21 mouse cellular contexts compared by ENCODE assay signal in genomic region chr8:71563992-71564391, GRCm38 (mm10). TPM values are rescaled to one million over a fixed set of nuclear protein-coding genes. Genes with fewer than 3 reads are reported as not detected.
A peak's percentile ranks its signal among the peaks of the same experiment; 100 is the strongest.
DNase-seq lines count a peak whose midpoint lies in the region; ATAC-seq and TF ChIP-seq lines count a peak whose summit lies in the region.
"Had no signal": no experiment of that assay in that cellular context is flagged by ENCODE, and none has a peak within 500 bp of the region (broad histone marks: within the 10 kb centered on the region; RNA-seq: fewer than 3 reads in every experiment).

No protein-coding gene starts in this region.

- TF ChIP-seq POLR2A in small intestine, adult 2 months (IDR thresholded peaks at IDR 0.05; ENCODE audit: low read depth, low read length): no peak

- H3K4me1 ChIP-seq in intestine, postnatal 0 days (replicated peaks; ENCODE audit: control insufficient read depth, insufficient read depth, low read length): peaks cover 5% of the 10 kb centered on the region
- peaks cover 17% of the 10 kb centered on the region for H3K4me1 ChIP-seq in intestine, embryonic 15.5 days (replicated peaks)
- H3K4me1 ChIP-seq in midbrain, postnatal 0 days (ENCODE audit: insufficient read depth, low read length): peaks cover 7% of the 10 kb centered on the region; the same call in 1 of the 2 replicates
- H3K4me1 ChIP-seq in midbrain, embryonic 14.5 days (ENCODE audit: control insufficient read depth, insufficient read depth, low read length): 0 out of 2 replicates have a peak, but pooled peaks cover 7% of the 10 kb centered on the region
- H3K4me1 ChIP-seq in small intestine, adult 2 months (ENCODE audit: control insufficient read depth, insufficient read depth, insufficient read length, low read length): peaks cover 13% of the 10 kb centered on the region

- peak; percentile 53 for TF ChIP-seq CTCF in intestine, postnatal 0 days (IDR thresholded peaks at IDR 0.05; ENCODE audit: low read depth)
- TF ChIP-seq CTCF in midbrain, postnatal 0 days (IDR thresholded peaks at IDR 0.05): peak; percentile 51
- TF ChIP-seq CTCF in small intestine, adult 2 months (IDR thresholded peaks at IDR 0.05; ENCODE audit: extremely low read depth, insufficient read length, insufficient replicate concordance, low read depth, low read length): peak; percentile 43; the same call in 1 of the 2 replicates

- WGBS in intestine, postnatal 0 days: 86% methylated on average over 4 of the region's 4 CpGs
- 87% methylated on average over 4 of the region's 4 CpGs for WGBS in intestine, embryonic 15.5 days
- WGBS in midbrain, postnatal 0 days: 90% methylated on average over 4 of the region's 4 CpGs
- WGBS in midbrain, embryonic 14.5 days: 90% methylated on average over 4 of the region's 4 CpGs
- WGBS in small intestine, adult 2 months: 89% methylated on average over 4 of the region's 4 CpGs

- H3K9me3 ChIP-seq in intestine, postnatal 0 days (ENCODE audit: control insufficient read depth): no peaks in the 10 kb centered on the region; the same call in 1 of the 2 replicates
- no peaks in the 10 kb centered on the region for H3K9me3 ChIP-seq in intestine, embryonic 15.5 days
- H3K9me3 ChIP-seq in midbrain, postnatal 0 days (ENCODE audit: low read length): no peaks in the 10 kb centered on the region
- no peaks in the 10 kb centered on the region for H3K9me3 ChIP-seq in midbrain, embryonic 14.5 days (ENCODE audit: control insufficient read depth, low read length)
- H3K9me3 ChIP-seq: limb, embryonic 15.5 days; neural tube, embryonic 15.5 days; stomach, embryonic 15.5 days had no signal

- peak; percentile 24 for DNase-seq in CD4-positive, CD25-positive, alpha-beta regulatory T cell, adult 2 months (ENCODE audit: low read depth, low spot score)
- no peak for DNase-seq in midbrain, postnatal 0 days (ENCODE audit: low spot score)
- DNase-seq in midbrain, embryonic 14.5 days: no peak
- no peak for DNase-seq in Muller cell, postnatal 12 days (ENCODE audit: inconsistent ontology term)
- DNase-seq: adrenal gland, adult 2 months; gastrocnemius, postnatal 36 days; kidney, postnatal 10 days had no signal

- no peaks in the 10 kb centered on the region for H3K36me3 ChIP-seq in intestine, postnatal 0 days (ENCODE audit: control insufficient read depth, insufficient read depth)
- no peaks in the 10 kb centered on the region for H3K36me3 ChIP-seq in intestine, embryonic 15.5 days
- no peaks in the 10 kb centered on the region for H3K36me3 ChIP-seq in midbrain, postnatal 0 days (ENCODE audit: insufficient read depth, low read length)
- no peaks in the 10 kb centered on the region for H3K36me3 ChIP-seq in midbrain, embryonic 14.5 days (ENCODE audit: control insufficient read depth, insufficient read depth, low read length)
- no peaks in the 10 kb centered on the region for H3K36me3 ChIP-seq in small intestine, adult 2 months (ENCODE audit: control insufficient read depth, insufficient read depth, low read length)
- H3K36me3 ChIP-seq: hindbrain, embryonic 10.5 days; limb, embryonic 15.5 days; neural tube, embryonic 15.5 days; stomach, embryonic 15.5 days had no signal

- H3K4me3 ChIP-seq in intestine, postnatal 0 days (ENCODE audit: low read depth, low read length): no peak overlapping the region
- no peak overlapping the region for H3K4me3 ChIP-seq in intestine, embryonic 15.5 days (replicated peaks)
- H3K4me3 ChIP-seq in midbrain, postnatal 0 days (ENCODE audit: low read depth, low read length): no peak overlapping the region
- no peak overlapping the region for H3K4me3 ChIP-seq in midbrain, embryonic 14.5 days (replicated peaks; ENCODE audit: low read depth, low read length)
- H3K4me3 ChIP-seq in small intestine, adult 2 months (ENCODE audit: low read depth, low read length): no peak overlapping the region
- H3K4me3 ChIP-seq: hindbrain, embryonic 10.5 days; limb, embryonic 15.5 days; neural tube, embryonic 15.5 days; stomach, embryonic 15.5 days had no signal

- no peak overlapping the region for H3K4me2 ChIP-seq in intestine, postnatal 0 days (replicated peaks; ENCODE audit: low read depth)
- H3K4me2 ChIP-seq in intestine, embryonic 15.5 days (replicated peaks): no peak overlapping the region
- H3K4me2 ChIP-seq in midbrain, postnatal 0 days (ENCODE audit: low read depth, low read length, poor library complexity, severe bottlenecking): no peak overlapping the region
- H3K4me2 ChIP-seq in midbrain, embryonic 14.5 days (ENCODE audit: low read length): no peak overlapping the region
- H3K4me2 ChIP-seq: limb, embryonic 15.5 days; neural tube, embryonic 15.5 days; stomach, embryonic 15.5 days had no signal

- peaks cover 32% of the 10 kb centered on the region for H3K27me3 ChIP-seq in intestine, postnatal 0 days (replicated peaks; ENCODE audit: control insufficient read depth, insufficient read depth, low read length)
- peaks cover 32% of the 10 kb centered on the region for H3K27me3 ChIP-seq in intestine, embryonic 15.5 days (replicated peaks)
- peaks cover 40% of the 10 kb centered on the region for H3K27me3 ChIP-seq in midbrain, postnatal 0 days (ENCODE audit: insufficient read depth, low read length)
- peaks cover 44% of the 10 kb centered on the region for H3K27me3 ChIP-seq in midbrain, embryonic 14.5 days (ENCODE audit: control insufficient read depth, insufficient read depth, low read length)
- H3K27me3 ChIP-seq in small intestine, adult 2 months (ENCODE audit: control insufficient read depth, insufficient read depth, low read length): 0 out of 2 replicates have a peak, but pooled peaks cover 4% of the 10 kb centered on the region

- no peak for ATAC-seq in CD4-positive, CD25-positive, alpha-beta regulatory T cell, adult 4 months
- no peak for ATAC-seq in intestine, postnatal 0 days
- no peak for ATAC-seq in intestine, embryonic 15.5 days
- no peak for ATAC-seq in midbrain, postnatal 0 days (ENCODE audit: low FRiP score)
- no peak for ATAC-seq in midbrain, embryonic 14.5 days (ENCODE audit: low FRiP score, low TSS enrichment)

- no peak overlapping the region for H3K27ac ChIP-seq in intestine, postnatal 0 days (ENCODE audit: low read depth, low read length)
- H3K27ac ChIP-seq in intestine, embryonic 15.5 days: no peak overlapping the region
- no peak overlapping the region for H3K27ac ChIP-seq in midbrain, postnatal 0 days (ENCODE audit: low read depth, low read length)
- H3K27ac ChIP-seq in midbrain, embryonic 14.5 days (replicated peaks; ENCODE audit: low read depth, low read length): no peak overlapping the region
- H3K27ac ChIP-seq in small intestine, adult 2 months (ENCODE audit: insufficient read depth, low read depth, low read length): no peak overlapping the region
- H3K27ac ChIP-seq: hindbrain, embryonic 10.5 days; limb, embryonic 15.5 days; neural tube, embryonic 15.5 days; stomach, embryonic 15.5 days had no signal

- no peak overlapping the region for H3K9ac ChIP-seq in intestine, postnatal 0 days (ENCODE audit: low read depth, low read length)
- no peak overlapping the region for H3K9ac ChIP-seq in intestine, embryonic 15.5 days
- no peak overlapping the region for H3K9ac ChIP-seq in midbrain, postnatal 0 days (replicated peaks; ENCODE audit: low read length, poor library complexity, severe bottlenecking)
- H3K9ac ChIP-seq in midbrain, embryonic 14.5 days (replicated peaks; ENCODE audit: low read length): no peak overlapping the region
- H3K9ac ChIP-seq: limb, embryonic 15.5 days; neural tube, embryonic 15.5 days; stomach, embryonic 15.5 days had no signal

RNA-seq across cellular contexts. Expression of gene Nxnl1, which starts 2.4 kb away (rescaled TPM):
- not detected for polyA plus RNA-seq in CD4-positive, CD25-positive, alpha-beta regulatory T cell, adult 4 months (2017; shearing (Covaris generic))
- not detected in 2 replicates for polyA plus RNA-seq in intestine, postnatal 0 days (2015; fragmentation: Nextera tagmentation; extraction: Ambion mirVana)
- polyA plus RNA-seq in intestine, embryonic 15.5 days (2015; fragmentation: Nextera tagmentation; extraction: Ambion mirVana): 0.06 TPM in 1 of 2 replicates, not detected in the other
- 0.55 TPM in 1 of 2 replicates, not detected in the other for total RNA-seq in midbrain, postnatal 0 days (2014; rRNA removed)
- polyA plus RNA-seq in midbrain, postnatal 0 days (2015; fragmentation: Nextera tagmentation; extraction: Ambion mirVana): 0.05 and 0.12 TPM in 2 replicates
- polyA plus RNA-seq in midbrain, embryonic 14.5 days (2014; fragmentation: Nextera tagmentation; extraction: Ambion mirVana): not detected in 2 replicates
- not detected in 2 replicates for polyA plus RNA-seq in small intestine, adult 2 months (2012; rRNA removed)
- total RNA-seq: left cerebral cortex, postnatal 10 days; megakaryocyte-erythroid progenitor cell, adult 5-6 weeks had no signal
- polyA plus RNA-seq: embryonic facial prominence, embryonic 11.5 days; frontal cortex, adult 2 months; heart, embryonic 14.5 days; hindbrain, embryonic 10.5 days; intestine, embryonic 14.5 days; neural tube, embryonic 15.5 days had no signal

RNA-seq across cellular contexts. Expression of gene Slc27a1, which starts 4.7 kb away (rescaled TPM):
- polyA plus RNA-seq in CD4-positive, CD25-positive, alpha-beta regulatory T cell, adult 4 months (2017; shearing (Covaris generic)): 10 to 100 TPM in 1 of 2 experiments, 1 to 10 TPM in 1; 3.4 to 13.6 TPM
- 14.5 and 14.9 TPM in 2 replicates for polyA plus RNA-seq in intestine, postnatal 0 days (2015; fragmentation: Nextera tagmentation; extraction: Ambion mirVana)
- polyA plus RNA-seq in intestine, embryonic 15.5 days (2015; fragmentation: Nextera tagmentation; extraction: Ambion mirVana): 23.3 and 25.1 TPM in 2 replicates
- total RNA-seq in midbrain, postnatal 0 days (2014; rRNA removed): 150 and 160 TPM in 2 replicates
- polyA plus RNA-seq in midbrain, postnatal 0 days (2015; fragmentation: Nextera tagmentation; extraction: Ambion mirVana): 99.7 and 110 TPM in 2 replicates
- polyA plus RNA-seq in midbrain, embryonic 14.5 days (2014; fragmentation: Nextera tagmentation; extraction: Ambion mirVana): 33.5 and 41.6 TPM in 2 replicates
- 28.6 and 29.6 TPM in 2 replicates for polyA plus RNA-seq in small intestine, adult 2 months (2012; rRNA removed)

RNA-seq across cellular contexts. Expression of gene Tmem221, which starts 5.3 kb away (rescaled TPM):
- under 1 TPM in 1 of 2 experiments, not detected in 1; 0.79 TPM for polyA plus RNA-seq in CD4-positive, CD25-positive, alpha-beta regulatory T cell, adult 4 months (2017; shearing (Covaris generic))
- polyA plus RNA-seq in intestine, postnatal 0 days (2015; fragmentation: Nextera tagmentation; extraction: Ambion mirVana): 0.66 and 0.90 TPM in 2 replicates
- polyA plus RNA-seq in intestine, embryonic 15.5 days (2015; fragmentation: Nextera tagmentation; extraction: Ambion mirVana): 2.1 and 2.8 TPM in 2 replicates
- 0.11 and 0.14 TPM in 2 replicates for total RNA-seq in midbrain, postnatal 0 days (2014; rRNA removed)
- 0.20 TPM in 1 of 2 replicates, not detected in the other for polyA plus RNA-seq in midbrain, postnatal 0 days (2015; fragmentation: Nextera tagmentation; extraction: Ambion mirVana)
- polyA plus RNA-seq in midbrain, embryonic 14.5 days (2014; fragmentation: Nextera tagmentation; extraction: Ambion mirVana): not detected in 2 replicates
- polyA plus RNA-seq in small intestine, adult 2 months (2012; rRNA removed): 0.62 and 3.3 TPM in 2 replicates
- total RNA-seq: left cerebral cortex, postnatal 10 days; megakaryocyte-erythroid progenitor cell, adult 5-6 weeks had no signal

RNA-seq across cellular contexts. Expression of gene Mvb12a, which starts 21.3 kb away (rescaled TPM):
- polyA plus RNA-seq in CD4-positive, CD25-positive, alpha-beta regulatory T cell, adult 4 months (2017; shearing (Covaris generic)): 10 to 100 TPM; 45.1 to 58.2 TPM
- polyA plus RNA-seq in intestine, postnatal 0 days (2015; fragmentation: Nextera tagmentation; extraction: Ambion mirVana): 133 and 143 TPM in 2 replicates
- 103 and 115 TPM in 2 replicates for polyA plus RNA-seq in intestine, embryonic 15.5 days (2015; fragmentation: Nextera tagmentation; extraction: Ambion mirVana)
- 77.4 and 79.2 TPM in 2 replicates for total RNA-seq in midbrain, postnatal 0 days (2014; rRNA removed)
- 81.4 and 82.6 TPM in 2 replicates for polyA plus RNA-seq in midbrain, postnatal 0 days (2015; fragmentation: Nextera tagmentation; extraction: Ambion mirVana)
- polyA plus RNA-seq in midbrain, embryonic 14.5 days (2014; fragmentation: Nextera tagmentation; extraction: Ambion mirVana): 54.6 and 61.5 TPM in 2 replicates
- polyA plus RNA-seq in small intestine, adult 2 months (2012; rRNA removed): 180 and 251 TPM in 2 replicates

RNA-seq across cellular contexts. Expression of gene Bst2, which starts 26.7 kb away (rescaled TPM):
- polyA plus RNA-seq in CD4-positive, CD25-positive, alpha-beta regulatory T cell, adult 4 months (2017; shearing (Covaris generic)): 100 to 1,000 TPM in 1 of 2 experiments, 10 to 100 TPM in 1; 75.3 to 150 TPM
- polyA plus RNA-seq in intestine, postnatal 0 days (2015; fragmentation: Nextera tagmentation; extraction: Ambion mirVana): 85.5 and 91.5 TPM in 2 replicates
- polyA plus RNA-seq in intestine, embryonic 15.5 days (2015; fragmentation: Nextera tagmentation; extraction: Ambion mirVana): 43.0 and 45.5 TPM in 2 replicates
- 12.6 and 15.3 TPM in 2 replicates for total RNA-seq in midbrain, postnatal 0 days (2014; rRNA removed)
- 15.3 and 17.6 TPM in 2 replicates for polyA plus RNA-seq in midbrain, postnatal 0 days (2015; fragmentation: Nextera tagmentation; extraction: Ambion mirVana)
- polyA plus RNA-seq in midbrain, embryonic 14.5 days (2014; fragmentation: Nextera tagmentation; extraction: Ambion mirVana): 0.86 and 7.9 TPM in 2 replicates
- polyA plus RNA-seq in small intestine, adult 2 months (2012; rRNA removed): 126 and 242 TPM in 2 replicates
